Mouse (Mus musculus) neural tube, embryonic 14.5 days (tissue): ENCODE measurements around the gene Myo9a. TPM values are rescaled to one million over a fixed set of nuclear protein-coding genes. Genes with fewer than 3 reads are reported as not detected.

ENCODE experiments used
- ATAC-seq: fragments of 200-750 bp; cut with Nextera tagmentation; 2 replicates; pipeline ENCODE4 v1.8.0; 2017; ENCODE audit warnings: low read depth, mild to moderate bottlenecking, moderate TSS enrichment, moderate library complexity
- H3K27ac ChIP-seq: fragments of 300-500 bp; sonication (generic); 2 replicates; pipeline ENCODE4 v1.5.1; 2014; ENCODE audit warnings: low read depth, mild to moderate bottlenecking, control low read depth, low read length, moderate library complexity, mixed read lengths
- H3K27me3 ChIP-seq: fragments of 300-500 bp; sonication (generic); 2 replicates; pipeline ENCODE4 v1.6.1; 2014; ENCODE audit warnings: low read length; ENCODE audit not compliant: control insufficient read depth, insufficient read depth
- H3K36me3 ChIP-seq: fragments of 300-500 bp; sonication (generic); 2 replicates; pipeline ENCODE4 v1.6.1; 2014; ENCODE audit warnings: low read length, mixed read lengths; ENCODE audit not compliant: control insufficient read depth, insufficient read depth
- H3K4me1 ChIP-seq: fragments of 300-500 bp; sonication (generic); 2 replicates; pipeline ENCODE4 v1.6.1; 2014; ENCODE audit warnings: low read length; ENCODE audit not compliant: control insufficient read depth, insufficient read depth
- H3K4me2 ChIP-seq: fragments of 300-500 bp; sonication (generic); 2 replicates; pipeline ENCODE4 v1.6.1; 2014; ENCODE audit warnings: mild to moderate bottlenecking, low read depth, low read length, control low read depth
- H3K4me3 ChIP-seq: fragments of 300-500 bp; sonication (generic); 2 replicates; pipeline ENCODE4 v1.5.1; 2014; ENCODE audit warnings: low read depth, low read length, control low read depth, mixed read lengths
- H3K9ac ChIP-seq: fragments of 300-500 bp; sonication (generic); replicated peaks from 2 replicates; pipeline ENCODE4 v1.6.1; 2014; ENCODE audit warnings: low read depth, mild to moderate bottlenecking, control low read depth, low read length, mixed read lengths
- H3K9me3 ChIP-seq: fragments of 300-500 bp; sonication (generic); 2 replicates; pipeline ENCODE4 v1.6.1; 2016; ENCODE audit warnings: low read length; ENCODE audit not compliant: control insufficient read depth
- WGBS: fragments of 180-500 bp; shearing (Covaris S2); extraction: QIAGEN DNeasy Blood & Tissue Kit; methylation state at CpG from one replicate; pipeline ENCODE4 v1.1.7; 2014; 5-methylcytosine and 5-hydroxymethylcytosine counted together
- polyA plus RNA-seq: library from polyadenylated mRNA; unstranded; fragments of >200 nt; fragmentation: Nextera tagmentation; extraction: Ambion mirVana; gene quantifications from 2 replicates; pipeline ENCODE4 v1.2.1, GENCODE M21; 2014

Myo9a gene
- polyA plus RNA-seq, 1 experiment from 2014 or later, result 37.9 TPM

- H3K36me3 ChIP-seq, result no peaks in the 10 kb centered on the region
- no peaks in the 10 kb centered on the region for H3K27me3 ChIP-seq
- H3K27ac ChIP-seq, result no peak within 1 kb of the TSS
- no peaks in the 10 kb centered on the region for H3K4me1 ChIP-seq
- H3K9me3 ChIP-seq, result no peaks in the 10 kb centered on the region
- 89% methylated on average over 10 of the region's 10 CpGs for WGBS
- H3K4me3 ChIP-seq, result no peak within 1 kb of the TSS
- no peak within 1 kb of the TSS for H3K9ac ChIP-seq
- no peak for ATAC-seq
- no peak within 1 kb of the TSS for H3K4me2 ChIP-seq
These were observed 209.9 kb downstream of the Myo9a start, which contains the start of gene Nr2e3 for GRCm38 (mm10) chr9:59960559-59960958. Nr2e3 (minus strand) TSS chr9:59960659.

- Histone ChIP-seq H3K9me3 (no peaks in the 10 kb centered on the region), H3K36me3 (no peaks in the 10 kb centered on the region), H3K4me3 (no peak overlapping the region), H3K4me1 (no peaks in the 10 kb centered on the region), H3K27ac (no peak overlapping the region), H3K4me2 (no peak overlapping the region), H3K27me3 (no peaks in the 10 kb centered on the region), H3K9ac (no peak overlapping the region)
- ATAC-seq, result no peak
- 47% methylated on average over 14 of the region's 14 CpGs for WGBS
These were observed 210.7 kb downstream of the Myo9a start for GRCm38 (mm10) chr9:59961201-59961955.

GRCm38 (mm10) chr9:59964367-59964766 is 213.7 kb downstream of the Myo9a start:
- H3K4me2 ChIP-seq, result no peak overlapping the region
- no peak overlapping the region for H3K27ac ChIP-seq
- 61% methylated on average over 3 of the region's 3 CpGs for WGBS
- no peaks in the 10 kb centered on the region for H3K36me3 ChIP-seq
- H3K27me3 ChIP-seq, result no peaks in the 10 kb centered on the region
- H3K9me3 ChIP-seq, result no peaks in the 10 kb centered on the region
- no peak overlapping the region for H3K4me3 ChIP-seq
- H3K4me1 ChIP-seq, result no peaks in the 10 kb centered on the region
- no peak overlapping the region for H3K9ac ChIP-seq
- no peak for ATAC-seq

- H3K9ac ChIP-seq, result no peak overlapping the region
- H3K9me3 ChIP-seq, result no peaks in the 10 kb centered on the region
- no peak for ATAC-seq
- no peaks in the 10 kb centered on the region for H3K36me3 ChIP-seq
- H3K27me3 ChIP-seq, result no peaks in the 10 kb centered on the region
- H3K4me3 ChIP-seq, result no peak overlapping the region
- 85% methylated on average over 10 of the region's 10 CpGs for WGBS
- H3K27ac ChIP-seq, result no peak overlapping the region
- no peak overlapping the region for H3K4me2 ChIP-seq
- no peaks in the 10 kb centered on the region for H3K4me1 ChIP-seq
These were observed 214.3 kb downstream of the Myo9a start for GRCm38 (mm10) chr9:59965046-59965445.

GRCm38 (mm10) chr9:59969383-59969782 is 218.7 kb downstream of the Myo9a start:
- Histone ChIP-seq H3K9me3 (no peaks in the 10 kb centered on the region), H3K4me1 (no peaks in the 10 kb centered on the region), H3K9ac (no peak overlapping the region), H3K36me3 (no peaks in the 10 kb centered on the region), H3K4me3 (no peak overlapping the region), H3K27me3 (no peaks in the 10 kb centered on the region), H3K4me2 (no peak overlapping the region), H3K27ac (no peak overlapping the region)
- no peak for ATAC-seq
- WGBS, result 32% methylated on average over 6 of the region's 6 CpGs

- H3K9me3 ChIP-seq, result no peaks in the 10 kb centered on the region
- H3K4me1 ChIP-seq, result no peaks in the 10 kb centered on the region
- H3K4me2 ChIP-seq, result no peak overlapping the region
- H3K9ac ChIP-seq, result no peak overlapping the region
- 68% methylated on average over 4 of the region's 4 CpGs for WGBS
- no peak overlapping the region for H3K27ac ChIP-seq
- ATAC-seq, result no peak
- H3K36me3 ChIP-seq, result no peaks in the 10 kb centered on the region
- H3K4me3 ChIP-seq, result no peak overlapping the region
- no peaks in the 10 kb centered on the region for H3K27me3 ChIP-seq
These were observed 220.6 kb downstream of the Myo9a start for GRCm38 (mm10) chr9:59971263-59971662.

Other genes with a start within 250 kb of the Myo9a start
- 49.0 and 63.3 TPM in 2 replicates for gene Hexa, start 211.4 kb upstream of the Myo9a start, polyA plus RNA-seq
- 0.68 and 0.94 TPM in 2 replicates for gene Tmem202, start 211.0 kb upstream of the Myo9a start, polyA plus RNA-seq
- 28.8 and 34.8 TPM in 2 replicates for gene Celf6, start 173.0 kb upstream of the Myo9a start, polyA plus RNA-seq
- 246 and 258 TPM in 2 replicates for gene Parp6, start 133.6 kb upstream of the Myo9a start, polyA plus RNA-seq
- gene Pkm, start 94.5 kb upstream of the Myo9a start, polyA plus RNA-seq, result 834 and 964 TPM in 2 replicates
- 3.1 and 6.0 TPM in 2 replicates for gene Gramd2, start 70.8 kb upstream of the Myo9a start, polyA plus RNA-seq
- gene Senp8, start 186 bp upstream of the Myo9a start, polyA plus RNA-seq, result 13.3 and 13.5 TPM in 2 replicates
- gene Nr2e3, start 209.8 kb downstream of the Myo9a start, polyA plus RNA-seq, result not detected in 2 replicates